Mouse (Mus musculus): ENCODE data around the gene M1ap.

DNA sequence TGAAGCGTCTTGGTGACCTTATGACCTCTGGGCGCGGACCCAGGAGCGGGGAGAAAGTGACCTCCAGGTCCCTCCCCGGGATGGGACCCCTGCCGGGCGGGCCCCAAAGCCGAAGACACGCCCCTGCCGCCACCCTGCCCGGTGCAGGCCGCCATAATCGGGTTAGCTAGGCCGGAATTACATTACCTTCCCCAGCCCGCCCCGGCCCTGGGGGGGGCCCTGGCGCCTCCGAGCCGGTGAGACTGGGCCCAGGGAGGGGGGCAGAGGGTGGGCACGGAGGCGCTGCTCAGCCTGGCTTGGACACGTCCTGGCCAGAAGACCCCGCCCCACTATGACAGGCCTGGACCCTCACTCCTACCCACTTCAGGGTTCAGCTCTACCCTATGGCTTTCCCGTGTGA is 124.5 kb downstream of the M1ap start:
- TF ChIP-seq HCFC1 (IDR thresholded peaks at IDR 0.05; ENCODE audit: borderline replicate concordance, insufficient read depth, low read length) (no peak), CHD2 (IDR thresholded peaks at IDR 0.05; ENCODE audit: low read depth, low read length) (no peak), MAFK (IDR thresholded peaks at IDR 0.05; ENCODE audit: insufficient read depth, low read depth, low read length) (no peak)

Data from ES-E14 (cell line).